Mouse (Mus musculus) heart, postnatal 4 days (tissue): Measurements from ENCODE around the gene Ggta1. TPM values are rescaled to one million over a fixed set of nuclear protein-coding genes. Genes with fewer than 3 reads are reported as not detected.

ENCODE experiments used
- DNase-seq: peaks from one replicate; pipeline ENCODE4 v3.0.0; 2021
- total RNA-seq, 2 experiments: library from RNA; stranded (reverse); gene quantifications; 2 replicates each; pipeline ENCODE4 v1.2.3; 2021

Gene Ggta1
- total RNA-seq, 2 experiments from 2014 or later: 21.5 to 22.3 TPM

- no peak for DNase-seq
These were observed 27.6 kb upstream of the Ggta1 start for GRCm38 (mm10) chr2:35490458-35491111.

- no peak for DNase-seq
These were observed 24.7 kb upstream of the Ggta1 start for GRCm38 (mm10) chr2:35487700-35488099.

- DNase-seq: no peak
These were observed 24.1 kb upstream of the Ggta1 start for GRCm38 (mm10) chr2:35486981-35487655.

- no peak for DNase-seq
These were observed 21.1 kb upstream of the Ggta1 start for GRCm38 (mm10) chr2:35484102-35484501.

- no peak for DNase-seq
These were observed 20.4 kb upstream of the Ggta1 start for GRCm38 (mm10) chr2:35483402-35483801.

- no peak for DNase-seq
These were observed 18.4 kb upstream of the Ggta1 start for GRCm38 (mm10) chr2:35481322-35481990.

- no peak for DNase-seq
These were observed 17.0 kb upstream of the Ggta1 start for GRCm38 (mm10) chr2:35480073-35480472.

GRCm38 (mm10) chr2:35478812-35479122 is 15.7 kb upstream of the Ggta1 start:
- DNase-seq: no peak

- no peak for DNase-seq
These were observed 15.2 kb upstream of the Ggta1 start for GRCm38 (mm10) chr2:35477999-35478811.

GRCm38 (mm10) chr2:35477321-35477720 is 14.3 kb upstream of the Ggta1 start:
- DNase-seq: no peak

GRCm38 (mm10) chr2:35474916-35475315 is 11.9 kb upstream of the Ggta1 start:
- no peak for DNase-seq

GRCm38 (mm10) chr2:35469266-35469665 is 6.2 kb upstream of the Ggta1 start:
- DNase-seq: no peak

- no peak for DNase-seq
These were observed 5.2 kb upstream of the Ggta1 start for GRCm38 (mm10) chr2:35468276-35468675.

GRCm38 (mm10) chr2:35467855-35468254 is 4.8 kb upstream of the Ggta1 start:
- no peak for DNase-seq

GRCm38 (mm10) chr2:35465677-35466076 is 2.6 kb upstream of the Ggta1 start:
- no peak for DNase-seq

- DNase-seq: no peak
These were observed 1.5 kb upstream of the Ggta1 start for GRCm38 (mm10) chr2:35464548-35464947.

GRCm38 (mm10) chr2:35464089-35464534 is 1.1 kb upstream of the Ggta1 start:
- DNase-seq: no peak

- DNase-seq: peak; percentile 74
These were observed 499 bp upstream of the Ggta1 start for GRCm38 (mm10) chr2:35463372-35464088.

GRCm38 (mm10) chr2:35461971-35462787 is 852 bp downstream of the Ggta1 start:
- peak; percentile 55 for DNase-seq

GRCm38 (mm10) chr2:35461131-35461947 is 1.7 kb downstream of the Ggta1 start:
- peak; percentile 56 for DNase-seq
